Mouse (Mus musculus): Measurements from ENCODE around the gene Rnaseh2b.

GRCm38 (mm10) chr14:62353793-62354192 lies 61.4 kb downstream of the Rnaseh2b start:
- TF ChIP-seq CTCF (IDR thresholded peaks at IDR 0.05; ENCODE audit: low read depth) (no peak), EP300 (IDR thresholded peaks at IDR 0.05; ENCODE audit: low read depth) (no peak)

Data from liver, embryonic 14.5 days (tissue).